Mouse (Mus musculus) hindbrain, embryonic 15.5 days (tissue): ENCODE data around the gene Snx33. TPM values are rescaled to one million over a fixed set of nuclear protein-coding genes. Genes with fewer than 3 reads are reported as not detected.

Source experiments
- ATAC-seq: fragments of 200-750 bp; cut with Nextera tagmentation; 2 replicates; pipeline ENCODE4 v1.8.0; 2017; ENCODE audit warnings: low read depth, moderate number of reproducible peaks, moderate TSS enrichment; ENCODE audit not compliant: low FRiP score
- H3K27ac ChIP-seq: fragments of 300-500 bp; sonication (generic); replicated peaks from 2 replicates; pipeline ENCODE4 v1.5.1; 2015; ENCODE audit warnings: mild to moderate bottlenecking, inconsistent platforms
- H3K27me3 ChIP-seq: fragments of 300-500 bp; sonication (generic); 2 replicates; pipeline ENCODE4 v1.6.1; 2015; ENCODE audit warnings: control low read depth, inconsistent platforms
- H3K36me3 ChIP-seq: fragments of 300-500 bp; sonication (generic); 2 replicates; pipeline ENCODE4 v1.6.1; 2015; ENCODE audit warnings: control low read depth, inconsistent platforms
- H3K4me1 ChIP-seq: fragments of 300-500 bp; sonication (generic); replicated peaks from 2 replicates; pipeline ENCODE4 v1.6.1; 2015; ENCODE audit warnings: control low read depth, inconsistent platforms
- H3K4me2 ChIP-seq: fragments of 300-500 bp; sonication (generic); 2 replicates; pipeline ENCODE4 v1.6.1; 2015; ENCODE audit warnings: moderate library complexity, mild to moderate bottlenecking, inconsistent platforms
- H3K4me3 ChIP-seq: fragments of 300-500 bp; sonication (generic); 2 replicates; pipeline ENCODE4 v1.5.1; 2015; ENCODE audit warnings: mild to moderate bottlenecking, inconsistent platforms
- H3K9ac ChIP-seq: fragments of 300-500 bp; sonication (generic); 2 replicates; pipeline ENCODE4 v1.6.1; 2015; ENCODE audit warnings: inconsistent platforms
- H3K9me3 ChIP-seq: fragments of 300-500 bp; sonication (generic); 2 replicates; pipeline ENCODE4 v1.6.1; 2016; ENCODE audit warnings: control low read depth, inconsistent platforms
- WGBS: fragments of 180-500 bp; shearing (Covaris S2); methylation state at CpG from one replicate; pipeline ENCODE4 v1.1.7; 2015; 5-methylcytosine and 5-hydroxymethylcytosine counted together
- polyA plus RNA-seq: library from polyadenylated mRNA; unstranded; fragments of >200 nt; fragmentation: Nextera tagmentation; extraction: Ambion mirVana; gene quantifications from 2 replicates; pipeline ENCODE4 v1.2.1, GENCODE M21; 2015

Gene Snx33
- polyA plus RNA-seq, 1 experiment from 2014 or later = 3.1 TPM

- peaks cover 5% of the 10 kb centered on the region; the same call in 1 of the 2 replicates for H3K27me3 ChIP-seq
- no peaks in the 10 kb centered on the region for H3K9me3 ChIP-seq
- H3K4me1 ChIP-seq = peaks cover 16% of the 10 kb centered on the region; the same call in 1 of the 2 replicates
- no peak for ATAC-seq
- 67% methylated on average over 13 of the region's 13 CpGs for WGBS
- no peak overlapping the region for H3K4me2 ChIP-seq
- no peaks in the 10 kb centered on the region for H3K36me3 ChIP-seq
- no peak overlapping the region for H3K4me3 ChIP-seq
- no peak overlapping the region for H3K9ac ChIP-seq
- H3K27ac ChIP-seq = no peak overlapping the region
These were observed 42.1 kb downstream of the Snx33 start for GRCm38 (mm10) chr9:56886113-56886512.

GRCm38 (mm10) chr9:56884328-56884727, 43.8 kb downstream of the Snx33 start:
- no peak for ATAC-seq
- WGBS = 87% methylated on average over 4 of the region's 4 CpGs
- Histone ChIP-seq H3K9me3 (no peaks in the 10 kb centered on the region), H3K27ac (no peak overlapping the region), H3K9ac (no peak overlapping the region), H3K27me3 (no peaks in the 10 kb centered on the region), H3K4me3 (no peak overlapping the region), H3K36me3 (no peaks in the 10 kb centered on the region), H3K4me2 (no peak overlapping the region), H3K4me1 (peaks cover 12% of the 10 kb centered on the region; the same call in 1 of the 2 replicates)

DNA sequence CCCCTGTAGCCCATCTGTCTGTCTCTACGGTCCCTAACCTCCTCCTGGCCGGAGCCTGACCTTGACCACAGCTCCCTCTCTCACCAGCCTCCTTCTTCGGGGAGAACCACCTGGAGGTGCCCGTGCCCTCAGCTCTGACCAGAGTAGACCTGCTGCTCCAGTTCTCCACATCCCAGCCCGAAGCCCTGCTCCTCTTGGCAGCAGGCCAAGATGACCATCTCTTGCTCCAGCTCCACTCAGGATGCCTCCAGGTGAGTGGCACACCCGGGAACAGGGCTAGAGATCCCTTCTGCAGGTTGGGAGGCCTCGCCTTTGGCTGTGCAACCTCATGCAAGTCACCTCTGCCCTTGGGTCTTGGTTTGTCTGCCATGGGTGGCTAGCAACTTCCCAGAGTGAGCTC, 44.7 kb downstream of the Snx33 start:
- Histone ChIP-seq H3K27me3 (no peaks in the 10 kb centered on the region), H3K4me1 (peaks cover 12% of the 10 kb centered on the region; the same call in 1 of the 2 replicates), H3K9me3 (no peaks in the 10 kb centered on the region), H3K4me3 (no peak overlapping the region), H3K27ac (no peak overlapping the region), H3K36me3 (no peaks in the 10 kb centered on the region), H3K9ac (no peak overlapping the region), H3K4me2 (no peak overlapping the region)
- whole genome bisulfite sequencing = 83% methylated on average over 7 of the region's 7 CpGs
- no peak for ATAC-seq

GRCm38 (mm10) chr9:56882818-56883217, 45.4 kb downstream of the Snx33 start:
- Histone ChIP-seq H3K4me2 (no peak overlapping the region), H3K4me1 (peaks cover 12% of the 10 kb centered on the region; the same call in 1 of the 2 replicates), H3K9me3 (no peaks in the 10 kb centered on the region), H3K27me3 (no peaks in the 10 kb centered on the region), H3K4me3 (no peak overlapping the region), H3K36me3 (no peaks in the 10 kb centered on the region), H3K27ac (peak overlapping the region; percentile 42; the same call in 1 of the 2 replicates), H3K9ac (no peak overlapping the region)
- no peak for ATAC-seq
- WGBS = 76% methylated on average over 12 of the region's 12 CpGs

- H3K36me3 ChIP-seq = no peaks in the 10 kb centered on the region
- no peaks in the 10 kb centered on the region for H3K9me3 ChIP-seq
- peaks cover 12% of the 10 kb centered on the region; the same call in 1 of the 2 replicates for H3K4me1 ChIP-seq
- H3K4me2 ChIP-seq = no peak overlapping the region
- no peak overlapping the region for H3K9ac ChIP-seq
- no peak for ATAC-seq
- WGBS = 60% methylated on average over 4 of the region's 4 CpGs
- no peak overlapping the region for H3K4me3 ChIP-seq
- H3K27ac ChIP-seq = peak overlapping the region; percentile 42; the same call in 1 of the 2 replicates
- no peaks in the 10 kb centered on the region for H3K27me3 ChIP-seq
These were observed 45.9 kb downstream of the Snx33 start for GRCm38 (mm10) chr9:56882283-56882682.

GRCm38 (mm10) chr9:56881539-56882082, 46.6 kb downstream of the Snx33 start:
- Histone ChIP-seq H3K4me2 (no peak overlapping the region), H3K4me1 (peaks cover 17% of the 10 kb centered on the region), H3K4me3 (no peak overlapping the region), H3K27me3 (no peaks in the 10 kb centered on the region), H3K9ac (no peak overlapping the region), H3K9me3 (no peaks in the 10 kb centered on the region), H3K36me3 (no peaks in the 10 kb centered on the region), H3K27ac (peak overlapping the region; percentile 42)
- 88% methylated on average over 3 of the region's 3 CpGs for WGBS
- ATAC-seq = 0 out of 2 replicates have a peak, but pooled peaks have one; percentile 31

DNA sequence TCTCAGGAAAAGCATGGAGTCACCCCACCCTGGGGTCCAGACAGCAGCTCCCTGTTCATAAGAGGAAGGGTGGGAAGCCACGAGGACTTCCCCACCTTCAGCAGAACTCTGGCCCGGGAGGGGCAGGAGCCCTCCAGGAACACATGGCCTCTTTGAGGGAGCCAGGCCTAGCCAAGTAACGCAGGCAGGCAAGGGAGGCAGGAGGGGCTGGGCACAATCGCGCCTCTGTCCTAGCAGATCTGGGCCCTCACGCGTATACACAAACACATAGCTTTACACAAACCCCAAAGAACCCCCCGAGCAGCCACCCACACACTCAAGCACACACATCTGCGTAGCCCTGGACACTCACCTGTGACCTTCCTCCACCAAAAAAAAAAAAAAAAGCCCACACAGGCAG, 47.4 kb downstream of the Snx33 start:
- Histone ChIP-seq H3K9me3 (no peaks in the 10 kb centered on the region), H3K27ac (peak overlapping the region; percentile 20), H3K27me3 (no peaks in the 10 kb centered on the region), H3K9ac (no peak overlapping the region), H3K4me3 (no peak overlapping the region), H3K4me2 (no peak overlapping the region), H3K36me3 (no peaks in the 10 kb centered on the region), H3K4me1 (peaks cover 21% of the 10 kb centered on the region)
- no peak for ATAC-seq
- 69% methylated on average over 9 of the region's 9 CpGs for whole genome bisulfite sequencing

DNA sequence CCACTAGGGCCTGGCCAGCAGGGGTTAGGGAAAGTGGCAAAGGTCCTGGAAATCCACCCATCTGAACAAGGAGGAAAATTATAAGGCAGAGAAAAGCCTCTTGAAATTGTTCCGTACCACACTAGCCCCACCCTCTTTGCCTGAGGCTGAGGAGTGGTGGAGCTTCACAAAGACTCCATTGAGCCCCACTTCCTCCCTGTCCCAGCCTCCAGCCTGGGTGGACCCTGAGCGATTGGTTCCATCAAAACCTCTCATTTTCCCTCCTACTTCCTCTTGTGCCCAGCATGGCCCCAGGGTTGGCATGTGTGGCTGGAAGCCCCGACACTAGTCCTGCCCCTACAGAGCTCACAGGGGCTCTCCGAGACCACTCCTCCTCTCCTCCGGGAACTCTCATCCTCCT, 50.9 kb downstream of the Snx33 start:
- Histone ChIP-seq H3K4me1 (peaks cover 16% of the 10 kb centered on the region), H3K4me3 (no peak overlapping the region), H3K36me3 (no peaks in the 10 kb centered on the region), H3K9ac (no peak overlapping the region), H3K4me2 (no peak overlapping the region), H3K27me3 (no peaks in the 10 kb centered on the region), H3K9me3 (no peaks in the 10 kb centered on the region), H3K27ac (0 out of 2 replicates have a peak overlapping the region, but pooled peaks have one; percentile 24)
- no peak for ATAC-seq
- WGBS = 79% methylated on average over 5 of the region's 5 CpGs

- no peak overlapping the region for H3K9ac ChIP-seq
- no peak overlapping the region for H3K4me3 ChIP-seq
- 35% methylated on average over 9 of the region's 9 CpGs for WGBS
- no peaks in the 10 kb centered on the region for H3K9me3 ChIP-seq
- H3K4me1 ChIP-seq = peaks cover 11% of the 10 kb centered on the region
- H3K36me3 ChIP-seq = no peaks in the 10 kb centered on the region
- H3K4me2 ChIP-seq = no peak overlapping the region
- no peak for ATAC-seq
- H3K27ac ChIP-seq = 0 out of 2 replicates have a peak overlapping the region, but pooled peaks have one; percentile 24
- H3K27me3 ChIP-seq = no peaks in the 10 kb centered on the region
These were observed 51.4 kb downstream of the Snx33 start for GRCm38 (mm10) chr9:56876784-56877183.

GRCm38 (mm10) chr9:56873097-56873496, 55.1 kb downstream of the Snx33 start:
- 82% methylated on average over 1 of the region's 1 CpGs for WGBS
- H3K27me3 ChIP-seq = no peaks in the 10 kb centered on the region
- no peak overlapping the region for H3K4me2 ChIP-seq
- no peak overlapping the region for H3K9ac ChIP-seq
- H3K36me3 ChIP-seq = no peaks in the 10 kb centered on the region
- no peaks in the 10 kb centered on the region for H3K9me3 ChIP-seq
- no peak overlapping the region for H3K27ac ChIP-seq
- H3K4me3 ChIP-seq = no peak overlapping the region
- ATAC-seq = no peak
- peaks cover 18% of the 10 kb centered on the region for H3K4me1 ChIP-seq

GRCm38 (mm10) chr9:56872105-56872903, 55.9 kb downstream of the Snx33 start:
- no peak for ATAC-seq
- no peaks in the 10 kb centered on the region for H3K36me3 ChIP-seq
- H3K4me1 ChIP-seq = peaks cover 22% of the 10 kb centered on the region
- H3K9me3 ChIP-seq = no peaks in the 10 kb centered on the region
- 79% methylated on average over 5 of the region's 5 CpGs for WGBS
- no peak overlapping the region for H3K4me3 ChIP-seq
- no peak overlapping the region for H3K27ac ChIP-seq
- H3K4me2 ChIP-seq = no peak overlapping the region
- H3K27me3 ChIP-seq = no peaks in the 10 kb centered on the region
- no peak overlapping the region for H3K9ac ChIP-seq

- no peaks in the 10 kb centered on the region for H3K9me3 ChIP-seq
- H3K4me2 ChIP-seq = no peak overlapping the region
- WGBS = 47% methylated on average over 5 of the region's 5 CpGs
- H3K9ac ChIP-seq = no peak overlapping the region
- H3K27ac ChIP-seq = no peak overlapping the region
- H3K27me3 ChIP-seq = no peaks in the 10 kb centered on the region
- peaks cover 13% of the 10 kb centered on the region for H3K4me1 ChIP-seq
- ATAC-seq = no peak
- no peak overlapping the region for H3K4me3 ChIP-seq
- no peaks in the 10 kb centered on the region for H3K36me3 ChIP-seq
These were observed 57.0 kb downstream of the Snx33 start for GRCm38 (mm10) chr9:56871191-56871590.
